Mouse (Mus musculus) neural tube, postnatal 0 days (tissue): ENCODE measurements around the gene Gcc2. TPM values are rescaled to one million over a fixed set of nuclear protein-coding genes. Genes with fewer than 3 reads are reported as not detected.

Source experiments
- polyA plus RNA-seq: library from polyadenylated mRNA; unstranded; fragments of >200 nt; fragmentation: Nextera tagmentation; extraction: Ambion mirVana; gene quantifications from 2 replicates; pipeline ENCODE4 v1.2.1, GENCODE M21; 2015

The Gcc2 gene
- 108 and 119 TPM in 2 replicates for polyA plus RNA-seq

DNA sequence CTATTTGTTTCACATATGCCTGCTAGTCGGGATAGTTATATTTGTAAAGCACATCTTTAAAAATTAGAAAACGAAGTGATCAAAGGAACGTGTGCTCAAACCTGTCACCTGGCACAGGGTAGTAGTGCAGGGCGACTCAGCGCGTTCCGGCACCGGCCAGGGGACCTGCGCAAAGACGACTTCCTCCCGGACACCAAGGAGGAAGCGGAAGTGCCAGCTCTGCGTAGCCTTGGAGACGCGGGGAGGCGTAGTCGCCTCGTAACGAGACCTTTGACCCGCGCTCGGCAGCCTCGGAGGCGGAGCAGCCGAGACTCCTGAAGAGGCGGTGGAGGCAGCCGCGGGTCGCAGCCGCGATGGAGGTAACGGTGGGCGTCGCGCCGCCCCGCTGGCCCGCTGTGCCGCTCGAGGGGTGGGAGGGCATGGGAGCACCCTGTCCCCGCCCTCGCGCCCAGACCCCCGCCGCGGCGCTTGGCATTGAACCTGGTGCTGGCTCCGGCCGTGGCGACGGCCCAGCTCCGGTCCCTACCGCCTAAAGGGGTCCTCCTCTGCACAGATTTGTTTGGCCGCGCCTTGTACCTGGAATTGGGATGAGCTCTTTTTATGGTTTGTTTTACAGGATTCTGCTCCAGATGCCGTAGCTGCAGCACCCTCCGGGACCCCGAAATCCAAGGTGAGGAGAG, at the start of gene Gcc2:
Gene Gcc2 (plus strand): TSS at position 285 of the 680 bp plus-strand sequence.

DNA sequence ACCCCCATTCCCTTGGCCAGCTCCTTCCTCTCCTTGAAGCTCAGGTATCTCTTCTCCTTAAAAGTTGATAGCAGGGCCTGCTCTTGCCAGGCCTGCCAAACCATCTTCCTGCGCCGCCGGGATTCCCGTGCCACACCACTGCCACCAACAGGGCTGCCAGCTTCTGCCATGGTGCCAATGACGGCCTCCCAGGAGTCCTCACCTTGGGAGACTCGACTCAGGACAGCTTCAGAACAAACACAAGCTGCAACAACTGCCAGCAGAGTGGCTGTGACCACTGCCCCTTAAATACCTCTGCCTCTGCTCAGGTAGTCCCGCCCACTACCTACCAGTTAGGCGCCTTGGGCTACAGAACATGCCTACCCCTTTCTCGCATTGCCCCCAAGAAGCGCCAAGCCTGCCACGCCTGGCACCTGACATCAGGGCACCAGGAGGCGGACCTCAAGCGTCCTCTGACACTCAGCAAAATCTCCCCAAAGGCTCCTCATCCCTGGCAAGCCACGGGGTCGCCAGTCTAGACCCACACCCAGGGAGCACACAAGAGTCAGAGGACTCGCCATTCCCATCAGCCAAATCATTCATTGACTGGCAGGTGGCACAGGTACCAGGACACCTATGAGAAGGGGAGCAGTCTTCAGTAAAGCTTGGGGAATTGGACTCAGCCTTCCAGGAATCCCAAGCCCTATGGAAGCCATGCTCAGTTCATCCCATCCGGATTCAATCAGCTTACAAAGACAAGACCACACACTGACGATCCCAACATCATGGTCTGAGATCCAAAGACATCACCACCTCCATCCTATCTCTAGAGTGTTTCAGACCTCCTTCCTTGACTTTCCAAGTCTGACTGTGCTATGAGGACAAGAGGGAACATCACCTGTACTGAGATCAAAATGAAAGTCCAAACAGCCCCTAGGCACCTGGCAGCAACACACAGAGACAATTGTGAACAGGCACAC, 30.2 kb upstream of the Gcc2 start, which contains the start of gene AW822073:
Gene AW822073 (minus strand): TSS at position 104 of the 959 bp plus-strand sequence.

DNA sequence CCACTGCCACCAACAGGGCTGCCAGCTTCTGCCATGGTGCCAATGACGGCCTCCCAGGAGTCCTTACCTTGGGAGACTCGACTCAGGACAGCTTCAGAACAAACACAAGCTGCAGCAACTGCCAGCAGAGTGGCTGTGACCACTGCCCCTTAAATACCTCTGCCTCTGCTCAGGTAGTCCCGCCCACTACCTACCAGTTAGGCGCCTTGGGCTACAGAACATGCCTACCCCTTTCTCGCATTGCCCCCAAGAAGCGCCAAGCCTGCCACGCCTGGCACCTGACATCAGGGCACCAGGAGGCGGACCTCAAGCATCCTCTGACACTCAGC, 22.7 kb upstream of the Gcc2 start, which contains the start of gene Duxf3:
Gene Duxf3 (minus strand): TSS at position 35 of the 329 bp plus-strand sequence.

DNA sequence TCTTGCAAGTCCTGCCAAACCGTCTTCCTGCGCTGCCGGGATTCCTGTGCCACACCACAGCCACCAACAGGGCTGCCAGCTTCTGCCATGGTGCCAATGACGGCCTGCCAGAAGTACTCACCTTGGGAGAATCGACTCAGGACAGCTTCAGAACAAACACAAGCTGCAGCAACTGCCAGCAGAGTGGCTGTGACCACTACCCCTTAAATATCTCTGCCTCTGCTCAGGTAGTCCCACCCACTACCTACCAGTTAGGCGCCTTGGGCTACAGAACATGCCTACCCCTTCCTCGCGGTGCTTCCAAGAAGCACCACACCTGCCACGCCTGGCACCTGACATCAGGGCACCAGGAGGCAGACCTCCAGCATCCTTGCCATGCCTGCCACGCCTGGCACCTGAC, 18.7 kb upstream of the Gcc2 start, which contains the start of gene Gm4981:
Gene Gm4981 (minus strand): TSS at position 89 of the 400 bp plus-strand sequence.

DNA sequence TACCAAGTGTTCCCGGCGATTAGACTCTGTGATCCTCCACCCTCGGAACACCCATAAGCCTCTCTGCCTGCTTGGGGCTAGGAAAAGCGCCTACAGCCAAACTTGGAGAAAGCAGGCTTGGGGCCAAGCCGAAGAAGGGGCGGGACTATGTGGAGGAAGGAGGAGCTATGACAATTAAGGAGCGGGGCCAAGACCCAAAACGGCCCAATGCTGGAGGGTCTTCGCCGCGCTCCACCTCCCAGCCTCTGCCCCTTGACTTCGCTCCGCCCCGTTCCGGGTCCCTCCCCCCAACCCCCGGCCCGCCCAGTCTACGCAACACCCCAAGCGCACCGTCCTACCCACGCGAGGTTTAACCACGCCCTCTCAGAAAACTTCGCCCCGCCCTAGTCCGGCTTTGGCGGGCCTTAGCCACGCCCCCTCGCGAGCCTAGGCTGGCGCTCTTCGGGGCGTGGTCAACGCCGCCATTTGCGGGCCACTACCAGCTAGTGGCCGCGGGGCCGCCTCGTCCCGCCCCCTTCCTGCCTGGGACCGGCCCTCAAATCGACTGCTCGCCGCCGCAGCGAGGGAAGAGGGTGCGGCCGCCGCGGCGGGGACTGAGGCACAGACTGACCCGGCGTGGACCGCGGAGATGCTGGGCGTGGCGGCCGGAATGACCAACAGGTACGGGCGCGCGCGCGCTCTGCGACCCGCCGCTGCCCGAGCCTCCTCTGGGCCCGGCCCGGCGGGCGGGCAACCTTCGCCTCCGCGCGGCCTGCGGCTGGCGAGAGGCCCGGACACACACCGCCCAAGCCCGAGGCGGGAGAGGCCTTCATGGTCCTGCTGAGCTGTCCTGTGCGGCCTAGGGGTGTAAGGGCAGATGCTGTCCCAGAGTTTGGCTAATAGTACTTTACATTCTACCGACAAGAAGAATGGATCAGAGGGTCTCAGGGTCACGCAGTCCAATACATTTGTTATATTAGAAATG, 68.0 kb downstream of the Gcc2 start, which contains the start of gene Lims1:
Gene Lims1 (plus strand): TSS at position 439 of the 964 bp plus-strand sequence.

Other genes with a start within 250 kb of the Gcc2 start
- not detected in 2 replicates for gene AW822073, start 30.6 kb upstream of the Gcc2 start, polyA plus RNA-seq
- gene Duxf3, start 22.8 kb upstream of the Gcc2 start, polyA plus RNA-seq: not detected in 2 replicates
- not detected in 2 replicates for gene Gm4981, start 18.8 kb upstream of the Gcc2 start, polyA plus RNA-seq
- 65.6 and 66.1 TPM in 2 replicates for gene Lims1, start 68.0 kb downstream of the Gcc2 start, polyA plus RNA-seq
- 9.1 and 10.1 TPM in 2 replicates for gene Ranbp2, start 191.4 kb downstream of the Gcc2 start, polyA plus RNA-seq
- gene Ccdc138, start 242.5 kb downstream of the Gcc2 start, polyA plus RNA-seq: 5.4 and 5.8 TPM in 2 replicates